Mouse (Mus musculus) E14TG2a.4 (cell line): ENCODE measurements around the gene Lims1.
A peak's percentile ranks its signal among the peaks of the same experiment; 100 is the strongest.

ENCODE experiments used
- H3K27me3 ChIP-seq: 2 replicates; pipeline ENCODE4 v1.6.1; 2014; ENCODE audit warnings: low read length, control low read depth; ENCODE audit not compliant: insufficient read depth
- H3K36me3 ChIP-seq: 2 replicates; pipeline ENCODE4 v1.6.1; 2014; ENCODE audit warnings: low read length, control low read depth; ENCODE audit not compliant: insufficient read depth
- H3K4me1 ChIP-seq: replicated peaks from 2 replicates; pipeline ENCODE4 v1.6.1; 2014; ENCODE audit warnings: low read depth, low read length, control low read depth
- H3K4me3 ChIP-seq: replicated peaks from 2 replicates; pipeline ENCODE4 v1.5.1; 2014; ENCODE audit warnings: mild to moderate bottlenecking, low read length
- H3K9me3 ChIP-seq: 2 replicates; pipeline ENCODE4 v1.6.1; 2014; ENCODE audit warnings: low read length, control low read depth
- CTCF ChIP-seq: conservative IDR thresholded peaks from 2 replicates; pipeline ENCODE4 v1.5.1; 2014; ENCODE audit warnings: low read length
- NANOG ChIP-seq: IDR thresholded peaks from 2 replicates; pipeline ENCODE4 v1.6.1; 2014; ENCODE audit warnings: borderline replicate concordance, low read length, mixed read lengths
- POU5F1 ChIP-seq: IDR thresholded peaks from 2 replicates; pipeline ENCODE4 v1.6.1; 2014; ENCODE audit warnings: low read length, borderline replicate concordance

Gene Lims1

GRCm38 (mm10) chr10:58359123-58359522 lies 35.9 kb downstream of the Lims1 start:
- Histone ChIP-seq H3K4me3 (no peak overlapping the region), H3K27me3 (no peaks in the 10 kb centered on the region), H3K9me3 (no peaks in the 10 kb centered on the region), H3K4me1 (peaks cover 42% of the 10 kb centered on the region), H3K36me3 (peaks cover 7% of the 10 kb centered on the region; the same call in 1 of the 2 replicates)
- peak; percentile 71 for TF ChIP-seq CTCF
- TF ChIP-seq NANOG = no peak
- TF ChIP-seq POU5F1 = no peak

- Histone ChIP-seq H3K36me3 (peaks cover 7% of the 10 kb centered on the region; the same call in 1 of the 2 replicates), H3K4me1 (peaks cover 42% of the 10 kb centered on the region), H3K27me3 (no peaks in the 10 kb centered on the region), H3K4me3 (no peak overlapping the region), H3K9me3 (no peaks in the 10 kb centered on the region)
- no peak for TF ChIP-seq NANOG
- TF ChIP-seq CTCF = no peak
- no peak for TF ChIP-seq POU5F1
Measured at GRCm38 (mm10) chr10:58359952-58360351, 36.7 kb downstream of the Lims1 start.

- Histone ChIP-seq H3K27me3 (no peaks in the 10 kb centered on the region), H3K36me3 (peaks cover 7% of the 10 kb centered on the region; the same call in 1 of the 2 replicates), H3K9me3 (no peaks in the 10 kb centered on the region), H3K4me3 (no peak overlapping the region), H3K4me1 (peaks cover 33% of the 10 kb centered on the region)
- no peak for TF ChIP-seq CTCF
- TF ChIP-seq NANOG = no peak
Measured at GRCm38 (mm10) chr10:58362745-58363144, 39.5 kb downstream of the Lims1 start.

GRCm38 (mm10) chr10:58364770-58365515 lies 41.7 kb downstream of the Lims1 start:
- Histone ChIP-seq H3K36me3 (peaks cover 7% of the 10 kb centered on the region; the same call in 1 of the 2 replicates), H3K9me3 (no peaks in the 10 kb centered on the region), H3K4me1 (peaks cover 32% of the 10 kb centered on the region), H3K4me3 (no peak overlapping the region), H3K27me3 (no peaks in the 10 kb centered on the region)
- TF ChIP-seq NANOG = no peak
- TF ChIP-seq POU5F1 = no peak

GRCm38 (mm10) chr10:58368791-58369706 lies 45.8 kb downstream of the Lims1 start:
- Histone ChIP-seq H3K4me3 (no peak overlapping the region), H3K4me1 (peaks cover 50% of the 10 kb centered on the region), H3K27me3 (no peaks in the 10 kb centered on the region), H3K9me3 (no peaks in the 10 kb centered on the region), H3K36me3 (0 out of 2 replicates have a peak, but pooled peaks cover 4% of the 10 kb centered on the region)
- TF ChIP-seq POU5F1 (no peak), CTCF (no peak; the same call in 1 of the 2 replicates), NANOG (no peak)

GRCm38 (mm10) chr10:58369707-58370093 lies 46.4 kb downstream of the Lims1 start:
- Histone ChIP-seq H3K36me3 (0 out of 2 replicates have a peak, but pooled peaks cover 4% of the 10 kb centered on the region), H3K4me1 (peaks cover 43% of the 10 kb centered on the region), H3K27me3 (no peaks in the 10 kb centered on the region), H3K9me3 (no peaks in the 10 kb centered on the region), H3K4me3 (no peak overlapping the region)
- no peak for TF ChIP-seq POU5F1
- no peak for TF ChIP-seq NANOG
- no peak for TF ChIP-seq CTCF

- peaks cover 39% of the 10 kb centered on the region for H3K4me1 ChIP-seq
- TF ChIP-seq NANOG = no peak
- no peak for TF ChIP-seq CTCF
- no peak for TF ChIP-seq POU5F1
- H3K9me3 ChIP-seq = no peaks in the 10 kb centered on the region
- H3K36me3 ChIP-seq = 0 out of 2 replicates have a peak, but pooled peaks cover 4% of the 10 kb centered on the region
- no peaks in the 10 kb centered on the region for H3K27me3 ChIP-seq
- no peak overlapping the region for H3K4me3 ChIP-seq
Measured at GRCm38 (mm10) chr10:58370143-58370542, 46.9 kb downstream of the Lims1 start.

GRCm38 (mm10) chr10:58370559-58370958 lies 47.3 kb downstream of the Lims1 start:
- TF ChIP-seq NANOG (no peak), CTCF (no peak), POU5F1 (no peak)
- Histone ChIP-seq H3K9me3 (no peaks in the 10 kb centered on the region), H3K4me3 (no peak overlapping the region), H3K36me3 (0 out of 2 replicates have a peak, but pooled peaks cover 4% of the 10 kb centered on the region), H3K27me3 (no peaks in the 10 kb centered on the region), H3K4me1 (peaks cover 35% of the 10 kb centered on the region)
